Mouse (Mus musculus) lung, postnatal 36 days (tissue): Measurements from ENCODE around the gene Dhps.

Source experiments
- DNase-seq: peaks from one replicate; pipeline ENCODE4 v3.0.0; 2022; ENCODE audit warnings: mixed read lengths

The Dhps gene

DNA sequence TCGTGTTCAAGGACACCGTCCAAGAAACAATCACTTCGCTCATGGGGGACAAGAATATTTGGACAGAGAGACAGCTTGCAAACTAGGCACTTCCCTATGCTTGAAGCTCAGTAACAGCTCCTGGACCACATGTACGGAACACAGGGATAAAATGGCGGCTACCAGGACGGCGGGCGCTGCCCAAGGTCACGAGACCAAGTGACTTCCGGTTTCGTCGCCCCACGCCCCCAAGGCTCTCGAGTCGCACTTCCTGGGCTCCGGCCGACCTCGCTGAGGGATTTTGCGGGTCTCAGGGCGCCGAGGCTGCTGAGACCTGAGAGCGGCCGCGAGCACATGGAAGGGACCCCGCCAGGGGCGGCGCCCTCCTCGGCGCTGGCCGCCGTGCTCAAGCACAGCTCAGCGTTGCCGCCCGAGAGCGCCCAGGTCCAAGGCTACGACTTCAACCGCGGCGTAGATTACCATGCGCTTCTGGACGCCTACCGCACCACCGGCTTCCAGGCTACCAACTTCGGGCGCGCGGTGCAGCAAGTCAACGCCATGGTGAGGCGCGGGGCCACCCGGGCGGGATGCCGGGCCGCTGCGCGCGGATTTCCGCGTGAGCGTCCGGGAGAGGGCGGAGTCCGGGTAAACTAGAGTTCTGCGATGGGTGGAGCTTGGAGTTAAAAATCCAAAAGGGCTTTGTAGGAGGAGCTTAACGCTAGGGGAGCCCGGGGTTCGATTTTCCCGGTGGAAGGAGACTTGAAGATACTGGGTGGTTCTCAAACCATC, at the start of gene Dhps:
TSS of gene Dhps (plus strand) at position 244 of the 768 bp plus-strand sequence.
- peak; percentile 96 for DNase-seq

DNA sequence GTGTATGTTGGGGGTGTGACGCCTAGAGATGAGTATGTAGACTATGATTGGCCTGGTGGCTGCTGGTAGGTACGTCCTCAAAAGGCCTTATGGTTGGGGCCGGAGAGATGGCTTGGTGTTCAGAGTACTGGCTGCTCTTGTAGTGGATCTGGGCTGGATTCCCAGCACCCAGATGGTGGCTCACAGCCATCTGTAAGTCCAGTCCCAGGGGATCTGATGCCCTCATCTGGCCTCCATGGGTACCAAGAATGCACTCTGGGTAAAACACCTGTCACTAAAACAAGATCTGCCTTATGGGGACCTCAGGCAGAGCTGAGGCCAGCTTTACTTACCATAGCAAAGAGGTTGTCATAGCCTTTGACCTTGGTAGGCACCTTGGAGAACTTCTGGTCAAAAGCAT, 47.7 kb upstream of the Dhps start:
- no peak for DNase-seq

DNA sequence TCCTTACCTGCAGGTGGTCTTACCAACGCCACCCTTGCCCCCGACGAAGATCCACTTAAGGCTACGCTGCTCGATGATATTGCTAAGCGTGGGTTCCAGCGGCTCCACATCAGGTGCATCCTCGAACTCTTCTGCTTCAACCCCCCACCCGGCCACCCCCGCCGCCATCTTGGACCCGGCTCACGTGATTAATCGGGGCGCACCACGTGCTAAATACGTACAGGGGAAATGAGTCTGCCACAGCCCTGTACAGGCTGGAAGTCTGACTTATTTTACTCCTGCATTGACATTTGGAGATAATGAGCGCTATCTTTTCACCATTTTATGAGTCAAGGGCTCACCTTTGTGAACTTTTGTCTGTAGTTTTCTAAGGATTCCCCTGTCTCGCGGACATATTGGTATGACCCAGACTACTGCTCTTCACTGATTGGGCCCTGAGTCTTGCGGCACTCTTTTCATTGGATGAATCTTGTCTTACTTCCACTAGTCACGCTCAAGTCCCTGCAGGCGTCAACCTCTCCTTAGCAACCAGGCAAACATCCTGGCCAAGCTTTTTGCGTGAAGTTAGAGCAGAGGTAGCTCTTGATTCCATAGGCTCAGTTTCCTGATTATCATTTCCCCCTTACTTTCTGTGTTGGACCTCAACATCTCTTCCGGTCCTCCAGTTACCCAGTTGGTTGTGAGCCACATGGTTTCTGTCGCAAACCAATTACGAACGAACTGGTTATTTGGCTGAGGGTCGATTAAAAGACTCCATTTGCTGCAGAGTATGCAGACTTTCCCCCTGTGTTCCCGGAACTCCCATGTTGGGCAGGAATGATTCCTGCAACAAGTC, 46.2 kb upstream of the Dhps start, which contains the start of gene Asna1:
TSS of gene Asna1 (minus strand) at position 184 of the 835 bp plus-strand sequence.
- DNase-seq, result peak; percentile 95

DNA sequence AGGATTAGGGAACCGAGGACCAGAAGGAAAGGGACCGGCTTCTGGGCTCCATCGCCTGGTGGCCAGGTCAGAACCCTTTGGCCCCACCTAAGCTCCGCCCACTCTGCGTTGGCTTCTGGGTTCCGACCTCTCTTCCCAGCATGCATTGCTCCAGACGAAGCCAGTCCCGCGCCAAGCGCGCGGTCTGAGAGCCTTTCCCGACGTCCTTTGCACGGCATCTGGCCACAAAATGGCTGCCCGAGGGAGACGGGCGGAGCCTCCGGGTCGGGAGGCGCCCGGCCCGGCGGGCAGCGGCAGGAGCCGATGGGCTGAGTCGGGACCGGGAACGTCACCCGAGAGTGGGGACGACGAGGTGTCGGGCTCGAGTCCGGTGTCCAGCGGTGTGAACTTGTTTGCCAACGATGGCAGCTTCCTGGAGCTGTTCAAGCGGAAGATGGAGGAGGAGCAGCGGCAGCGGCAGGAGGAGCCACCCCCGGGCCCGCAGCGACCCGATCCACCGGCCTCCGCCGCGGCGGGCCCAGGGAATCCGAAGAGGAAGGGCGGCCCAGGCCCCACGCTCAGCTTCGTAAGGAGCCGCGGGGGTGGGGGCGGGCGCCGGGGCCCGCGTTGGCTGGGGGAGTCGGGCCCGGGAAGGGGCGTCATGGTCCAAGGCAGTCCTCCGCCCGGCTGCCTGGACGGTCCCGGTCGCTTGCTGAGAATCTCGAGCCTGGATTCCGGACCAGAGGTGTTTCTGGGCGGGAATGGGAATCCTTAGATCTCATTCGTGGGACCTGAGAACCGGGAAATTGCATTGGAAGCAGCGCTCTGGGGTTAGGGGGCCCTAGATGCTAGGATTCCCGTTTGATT, 44.7 kb upstream of the Dhps start, which contains the start of gene Trir:
TSS of gene Trir (plus strand) at position 154 of the 846 bp plus-strand sequence.
- DNase-seq, result peak; percentile 99

DNA sequence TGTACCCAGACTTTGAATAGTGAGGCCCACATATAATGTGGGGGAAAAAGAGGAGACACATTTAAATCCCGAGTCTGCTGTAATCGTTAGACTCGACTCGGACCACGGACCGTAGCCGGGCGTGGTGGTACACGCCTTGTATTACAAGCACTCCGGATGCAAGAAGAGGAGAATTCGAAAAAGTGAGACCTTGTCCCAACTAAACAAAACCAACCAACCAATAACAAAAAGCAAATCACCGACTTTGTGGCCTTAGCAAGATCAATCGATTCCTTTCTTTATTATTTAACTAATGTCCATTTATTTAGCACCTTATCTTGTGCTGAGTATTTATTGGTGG, 44.1 kb upstream of the Dhps start:
- DNase-seq, result peak; percentile 19

DNA sequence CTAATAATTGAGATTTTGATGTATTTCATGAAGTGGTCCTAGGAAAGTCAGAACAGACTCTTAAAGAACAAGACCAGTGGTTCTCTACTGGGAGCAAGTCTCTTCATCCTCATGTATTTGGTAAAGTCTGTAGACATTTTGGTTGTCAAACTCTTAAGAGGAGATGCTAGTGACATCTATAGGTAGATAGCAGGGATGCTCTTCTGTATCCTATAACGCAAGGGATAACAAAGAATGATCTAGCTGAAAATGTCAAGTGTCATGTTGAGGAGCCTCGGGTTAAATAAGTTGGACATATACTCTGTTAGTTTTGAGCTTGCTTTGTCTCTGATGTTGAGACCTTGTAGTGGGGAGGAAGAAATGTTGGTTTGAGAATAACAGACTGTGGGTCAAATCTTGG, 43.6 kb upstream of the Dhps start:
- no peak for DNase-seq

DNA sequence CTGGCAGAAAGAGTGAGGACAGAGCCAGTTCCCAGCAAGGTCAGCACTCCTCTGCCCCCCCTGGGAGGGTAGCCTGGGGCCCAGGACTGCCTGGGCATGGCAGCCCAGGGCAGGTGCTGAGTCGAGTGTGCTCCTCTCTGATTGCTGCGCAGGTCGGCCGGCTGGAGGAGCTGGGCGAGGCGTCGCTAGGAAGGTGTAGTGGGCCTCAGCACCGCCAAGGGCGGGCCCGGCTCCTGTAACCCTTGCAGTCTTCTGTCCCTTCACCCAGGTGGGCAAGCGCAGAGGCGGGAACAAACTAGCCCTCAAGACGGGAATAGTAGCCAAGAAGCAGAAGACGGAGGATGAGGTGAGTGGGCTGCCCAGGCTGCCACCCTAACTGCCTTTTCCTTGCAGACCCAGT, 42.3 kb upstream of the Dhps start:
- DNase-seq, result no peak

DNA sequence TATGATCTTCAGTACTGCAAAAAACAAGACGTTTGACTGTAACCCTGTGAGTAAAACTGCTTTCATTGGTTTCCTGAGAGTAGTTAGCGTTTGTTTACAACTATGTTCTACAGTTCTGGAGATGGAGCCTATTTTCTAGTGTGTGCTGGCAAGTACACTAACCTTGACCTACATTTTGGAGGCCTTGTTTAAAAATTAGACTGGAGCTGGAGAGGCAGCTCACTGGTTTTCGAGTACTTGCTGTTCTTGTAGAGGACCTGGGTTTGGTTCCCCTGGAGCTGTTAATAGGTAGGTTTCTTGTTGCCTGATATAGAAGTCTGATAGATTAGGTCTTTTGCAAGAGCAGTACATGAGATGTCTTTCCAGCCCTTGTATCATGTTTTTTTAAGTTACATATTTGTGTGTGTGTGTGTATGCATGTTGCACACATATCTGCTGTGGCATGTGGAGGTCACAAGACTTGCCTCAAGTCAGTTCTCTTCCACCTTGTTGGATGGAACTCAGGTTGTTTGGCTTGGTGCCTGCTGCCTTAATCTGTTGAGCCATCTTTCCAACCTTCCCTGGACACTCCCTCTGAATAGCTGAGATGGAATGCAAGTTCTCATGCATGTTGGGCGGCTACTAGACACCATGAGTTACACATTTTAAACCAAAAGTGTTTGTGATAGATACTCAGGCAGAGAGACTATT, 38.8 kb upstream of the Dhps start:
- no peak for DNase-seq

DNA sequence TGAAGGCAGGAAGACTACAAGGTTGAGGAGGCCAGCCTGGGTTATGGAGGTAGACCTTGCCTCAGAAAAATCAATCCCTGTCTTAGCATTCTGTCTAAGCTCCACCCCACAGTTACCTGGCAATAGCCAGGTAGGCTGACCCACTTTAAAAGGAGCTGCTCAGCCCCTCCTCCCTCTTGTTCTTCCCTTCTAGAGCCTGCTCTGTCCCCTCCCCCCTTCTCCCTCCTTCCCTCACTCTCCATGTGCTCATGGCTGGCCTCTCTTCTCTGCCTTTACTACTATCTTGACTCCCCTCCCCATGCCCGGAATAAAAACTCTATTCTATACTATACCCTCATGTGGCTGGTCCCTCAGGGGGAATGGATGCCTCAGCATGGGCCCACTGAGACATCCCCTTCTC, 37.7 kb upstream of the Dhps start:
- DNase-seq, result peak; percentile 64

DNA sequence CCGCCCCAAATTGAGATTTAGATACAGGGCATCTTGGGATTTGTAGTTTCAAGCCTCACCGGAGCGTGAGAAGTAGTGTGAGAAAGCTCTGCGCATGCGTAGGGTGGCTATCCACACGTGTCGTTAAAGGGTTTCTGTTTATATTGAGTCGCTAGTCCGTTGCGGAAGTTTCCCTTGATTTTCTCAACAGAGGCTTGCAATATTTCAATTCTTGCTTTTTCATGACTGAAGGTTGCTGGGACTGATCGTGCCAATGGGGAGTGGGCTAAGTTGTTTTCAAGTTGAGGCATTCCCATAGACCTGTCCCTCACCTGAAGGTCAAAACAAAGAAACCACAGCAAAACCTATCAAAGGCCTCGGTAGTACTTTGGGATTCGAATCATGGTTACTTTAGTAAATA, 36.8 kb upstream of the Dhps start:
- peak; percentile 90 for DNase-seq

DNA sequence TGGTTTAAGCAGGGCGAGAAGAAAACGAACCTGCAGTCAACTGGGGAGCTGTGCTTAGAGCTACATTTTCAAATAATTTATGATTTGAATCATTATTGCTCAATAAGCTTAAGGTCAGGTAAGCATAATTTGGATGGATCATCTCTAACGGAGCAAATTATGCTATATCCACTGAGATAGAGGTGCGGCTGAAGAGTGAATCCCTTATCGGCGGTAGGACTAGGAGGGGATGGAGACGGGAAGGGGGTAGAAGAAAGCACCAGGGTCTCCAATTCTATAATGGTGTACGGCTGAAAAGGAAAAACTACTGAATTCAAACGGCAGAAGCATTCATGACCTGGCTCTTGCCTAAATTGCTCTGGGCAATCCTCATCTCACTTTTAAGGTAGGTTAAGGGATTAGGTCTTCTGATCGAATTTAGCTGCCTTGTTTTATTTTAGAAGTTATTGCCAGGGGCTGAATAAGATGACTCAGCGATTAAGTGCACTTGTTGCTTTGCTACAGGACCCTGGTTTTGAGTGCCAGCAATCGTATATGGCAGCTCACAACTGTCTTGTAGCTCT, 36.3 kb upstream of the Dhps start:
- no peak for DNase-seq

DNA sequence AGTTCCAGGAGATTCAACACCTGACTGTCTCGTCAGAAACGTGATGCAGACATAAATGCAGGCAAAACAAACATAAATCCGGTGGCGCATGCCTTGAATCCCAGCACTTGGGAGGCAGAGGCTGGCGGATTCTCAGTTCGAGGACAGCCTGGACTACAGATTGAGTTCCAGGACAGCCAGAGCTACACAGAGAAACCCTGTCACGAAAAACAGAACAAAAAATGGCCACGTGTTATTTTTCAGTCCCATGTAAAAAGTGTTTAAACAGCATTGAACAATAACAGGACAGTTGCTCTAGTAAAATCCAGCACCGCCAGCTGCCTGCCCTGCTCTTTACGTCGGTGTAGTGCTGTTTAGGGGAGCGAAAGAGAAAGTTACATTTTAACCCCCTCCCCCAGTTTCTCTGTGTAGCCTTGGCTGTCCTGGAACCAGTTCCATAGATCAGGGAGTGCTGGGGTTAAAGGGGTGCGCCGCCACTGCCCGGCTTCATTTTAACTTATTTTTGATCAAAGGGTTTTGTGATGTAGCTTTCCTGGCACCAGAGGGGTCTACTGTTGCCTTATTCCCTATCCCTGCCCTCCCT, 35.7 kb upstream of the Dhps start:
- DNase-seq, result peak; percentile 21

DNA sequence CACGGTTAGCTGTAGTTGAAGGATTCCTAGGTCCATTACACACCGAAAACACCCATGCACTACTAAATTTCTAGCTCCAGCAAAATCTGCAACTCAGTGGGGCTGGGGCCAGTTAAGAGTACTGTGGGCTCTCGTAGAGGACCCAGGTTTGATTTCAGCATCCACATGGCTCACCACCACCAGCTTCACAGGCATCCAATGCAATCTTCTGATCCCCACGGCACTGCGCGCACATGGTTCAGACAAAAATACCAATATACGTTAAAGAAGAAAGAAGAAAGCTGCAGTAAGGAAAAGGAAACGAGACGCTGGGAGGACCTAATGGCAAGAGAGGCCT, 35.2 kb upstream of the Dhps start:
- no peak for DNase-seq

DNA sequence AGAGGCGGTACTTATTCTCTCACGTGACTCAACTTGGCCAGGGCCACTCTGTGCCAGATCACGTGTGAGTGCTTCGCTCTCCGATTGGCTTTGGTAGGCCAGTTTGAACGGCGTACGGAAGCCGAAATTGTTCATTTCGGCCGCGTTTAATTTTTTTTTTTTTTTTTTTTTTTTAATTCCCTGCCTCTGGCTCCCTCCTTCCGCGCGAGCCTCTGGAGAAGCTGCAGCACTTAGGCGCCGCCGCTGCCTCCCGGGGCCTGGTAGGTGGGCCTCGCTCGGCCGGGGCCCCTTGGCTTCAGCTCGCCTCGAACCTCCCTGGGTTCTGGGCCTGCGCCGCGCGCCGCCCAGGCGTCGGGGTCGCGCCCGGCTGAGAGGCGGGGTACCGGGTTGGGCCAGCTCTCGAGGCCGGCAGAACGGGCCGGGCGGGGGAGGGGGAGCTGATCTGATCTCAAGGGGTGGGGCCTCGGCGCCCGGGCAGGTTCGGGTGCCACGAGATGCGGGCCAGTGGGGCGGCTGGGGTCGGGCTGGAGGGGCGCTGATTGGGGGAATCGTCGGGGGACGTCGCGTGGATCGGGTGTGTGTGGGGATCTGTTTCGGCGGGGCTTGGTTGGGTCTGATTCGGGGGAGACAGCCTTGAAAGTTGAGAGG, 34.7 kb upstream of the Dhps start, which contains the start of gene Tnpo2:
TSS of gene Tnpo2 (plus strand) at position 198 of the 648 bp plus-strand sequence.
- DNase-seq, result peak; percentile 98

DNA sequence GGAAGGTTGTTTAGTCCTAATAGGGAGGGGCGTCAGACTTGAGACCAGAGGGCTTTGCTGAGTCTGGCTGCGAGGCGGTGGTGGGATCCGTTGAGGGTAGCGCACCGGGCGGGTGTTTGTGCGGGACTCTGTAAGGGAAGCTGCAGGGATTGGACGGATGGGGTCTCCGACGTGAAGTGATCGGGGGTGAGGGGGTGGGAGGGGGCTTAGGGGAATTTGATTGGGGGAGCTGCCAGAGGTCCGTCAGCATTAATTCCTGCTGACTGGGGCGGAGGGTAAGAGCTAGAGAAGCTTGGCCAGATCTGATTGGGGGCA, 34.2 kb upstream of the Dhps start:
- no peak for DNase-seq

DNA sequence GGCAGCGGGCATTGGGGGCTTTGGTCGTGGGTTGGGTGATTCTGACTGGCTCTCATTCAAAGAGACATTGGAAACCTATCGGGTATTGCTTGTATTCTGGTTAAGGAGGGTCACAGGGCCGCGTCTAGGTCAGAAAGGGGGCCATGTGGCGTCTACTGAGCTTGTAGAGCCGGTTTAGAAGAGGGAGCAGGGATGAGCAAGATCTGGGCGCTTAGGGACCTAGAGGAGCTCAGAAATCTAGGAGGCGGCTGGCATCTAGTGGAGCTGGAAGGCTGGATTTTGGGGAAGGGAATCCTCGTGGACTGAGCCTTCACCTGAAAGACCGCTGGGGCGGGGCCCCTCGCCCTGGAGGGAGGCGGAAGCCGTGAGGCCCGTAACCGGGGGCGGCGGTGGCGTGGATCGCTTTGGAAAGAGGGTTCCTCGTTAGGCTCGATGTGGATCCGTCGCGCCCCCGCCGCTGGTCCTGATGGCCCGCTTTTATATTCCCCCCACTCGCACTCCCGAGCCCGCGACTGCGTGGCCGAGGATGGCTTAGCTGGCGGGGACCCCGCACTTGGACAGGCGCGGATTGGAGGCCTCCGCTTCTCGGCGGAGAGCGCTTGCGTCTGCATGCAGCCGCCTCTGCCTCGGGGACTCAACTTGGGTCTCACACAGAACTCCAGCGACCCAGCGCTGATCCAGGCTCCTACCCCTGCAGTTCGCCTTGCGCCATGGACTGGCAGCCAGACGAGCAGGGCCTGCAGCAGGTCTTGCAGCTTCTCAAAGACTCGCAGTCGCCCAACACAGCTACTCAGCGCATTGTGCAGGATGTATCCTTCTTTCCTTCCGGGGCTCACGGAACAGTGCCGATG, 33.7 kb upstream of the Dhps start:
- DNase-seq, result peak; percentile 52

DNA sequence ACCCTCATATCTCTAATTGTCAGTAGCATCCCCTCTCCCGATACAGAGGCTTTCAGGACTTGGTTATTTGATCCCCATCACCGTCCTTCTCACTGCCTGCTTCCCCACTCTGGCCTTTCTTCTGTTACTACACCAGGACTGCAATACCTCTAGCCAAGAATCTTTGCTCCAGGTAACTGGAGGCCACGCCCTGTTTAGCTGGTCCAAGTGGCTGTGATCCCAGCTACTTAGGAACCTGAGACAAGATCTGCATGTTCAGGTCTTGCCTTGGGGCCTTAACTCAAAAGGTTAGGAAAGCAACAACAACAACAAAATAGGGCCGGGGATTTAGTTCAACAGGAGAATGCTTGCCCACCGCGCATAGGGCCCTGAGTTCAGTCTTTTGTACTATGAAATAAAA, 27.9 kb upstream of the Dhps start:
- peak; percentile 10 for DNase-seq

DNA sequence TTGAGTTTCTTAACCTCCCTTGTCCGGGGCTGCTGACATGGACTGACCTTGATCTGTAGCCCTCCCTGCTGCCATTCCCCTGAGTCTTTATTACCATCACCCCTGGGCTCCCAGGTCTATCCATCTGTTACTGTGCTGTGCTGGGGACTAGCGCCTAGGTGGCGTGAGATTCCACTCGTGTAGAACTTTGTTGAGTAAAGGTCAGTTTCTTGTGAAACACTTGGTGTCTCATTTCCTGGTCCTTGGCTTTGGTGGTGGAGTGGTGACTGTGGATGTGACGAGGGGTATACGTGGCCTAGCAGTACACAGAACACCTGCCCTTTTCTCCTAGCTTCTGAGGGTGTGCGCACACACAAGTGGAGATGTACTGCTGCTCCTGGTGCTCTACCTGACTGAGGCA, 14.2 kb upstream of the Dhps start:
- no peak for DNase-seq

DNA sequence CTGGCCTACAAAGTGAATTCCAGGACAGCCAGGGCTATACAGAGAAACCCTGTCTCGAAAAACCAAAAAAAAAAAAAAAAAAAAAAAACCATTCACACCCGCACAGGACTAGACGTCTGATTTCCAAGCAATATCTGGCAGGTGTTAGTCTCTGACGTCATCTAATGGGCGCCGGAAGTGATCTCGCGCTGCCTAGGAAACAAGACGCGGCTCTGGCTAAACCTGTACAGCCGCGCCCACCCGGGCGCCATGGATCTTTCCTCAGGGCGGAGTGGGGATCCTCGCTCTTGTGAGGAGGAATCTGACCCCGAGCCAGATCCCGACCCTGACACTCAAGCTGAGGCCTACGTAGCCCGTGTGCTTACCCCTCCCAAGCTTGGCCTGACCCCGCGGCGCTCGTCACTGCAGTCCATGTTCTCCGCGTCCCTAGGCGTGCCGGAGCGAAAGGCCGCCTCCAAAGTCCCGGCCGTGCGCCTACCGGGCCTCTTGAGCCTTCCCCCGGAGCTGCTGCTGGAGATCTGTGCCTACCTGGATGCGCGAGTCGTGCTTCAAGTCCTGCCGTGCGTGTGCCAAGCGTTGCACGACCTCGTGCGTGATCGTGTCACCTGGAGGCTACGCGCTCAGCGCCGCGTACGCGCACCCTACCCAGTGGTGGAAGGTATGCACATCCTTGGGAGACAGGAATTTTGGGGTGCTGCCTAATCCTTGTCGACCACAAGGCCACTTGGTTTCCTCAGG, 11.5 kb upstream of the Dhps start, which contains the start of gene Fbxw9:
TSS of gene Fbxw9 (plus strand) at position 177 of the 738 bp plus-strand sequence.
- DNase-seq, result peak; percentile 98

DNA sequence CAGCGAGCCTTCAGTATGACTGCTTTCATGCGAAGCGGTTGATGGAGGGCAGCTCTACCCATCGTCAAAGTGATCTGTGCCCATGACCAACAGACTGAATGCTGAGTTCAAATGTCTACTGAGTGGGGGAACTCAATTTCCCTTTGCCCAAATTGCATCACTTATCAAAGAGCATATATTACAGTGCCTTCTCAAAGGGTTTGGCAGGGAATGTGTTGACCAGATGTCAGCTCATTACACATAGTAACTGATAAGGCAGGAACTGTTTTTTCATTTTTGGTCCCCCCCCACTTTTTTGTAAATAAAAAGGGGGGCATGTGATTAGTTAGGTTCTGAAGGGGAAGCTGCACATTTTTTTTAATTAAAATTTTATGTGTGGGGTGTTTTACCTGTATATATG, 9.0 kb upstream of the Dhps start:
- DNase-seq, result no peak
